Mouse (Mus musculus) E14TG2a.4 (cell line): Measurements from ENCODE around the gene Sertad3.

ENCODE experiments used
- H3K27me3 ChIP-seq: 2 replicates; pipeline ENCODE4 v1.6.1; 2014; ENCODE audit warnings: low read length, control low read depth; ENCODE audit not compliant: insufficient read depth
- H3K36me3 ChIP-seq: 2 replicates; pipeline ENCODE4 v1.6.1; 2014; ENCODE audit warnings: low read length, control low read depth; ENCODE audit not compliant: insufficient read depth
- H3K4me1 ChIP-seq: replicated peaks from 2 replicates; pipeline ENCODE4 v1.6.1; 2014; ENCODE audit warnings: low read depth, low read length, control low read depth
- H3K4me3 ChIP-seq: replicated peaks from 2 replicates; pipeline ENCODE4 v1.5.1; 2014; ENCODE audit warnings: mild to moderate bottlenecking, low read length
- H3K9me3 ChIP-seq: 2 replicates; pipeline ENCODE4 v1.6.1; 2014; ENCODE audit warnings: low read length, control low read depth
- CTCF ChIP-seq: conservative IDR thresholded peaks from 2 replicates; pipeline ENCODE4 v1.5.1; 2014; ENCODE audit warnings: low read length
- NANOG ChIP-seq: IDR thresholded peaks from 2 replicates; pipeline ENCODE4 v1.6.1; 2014; ENCODE audit warnings: borderline replicate concordance, low read length, mixed read lengths
- POU5F1 ChIP-seq: IDR thresholded peaks from 2 replicates; pipeline ENCODE4 v1.6.1; 2014; ENCODE audit warnings: low read length, borderline replicate concordance

Sertad3 gene

DNA sequence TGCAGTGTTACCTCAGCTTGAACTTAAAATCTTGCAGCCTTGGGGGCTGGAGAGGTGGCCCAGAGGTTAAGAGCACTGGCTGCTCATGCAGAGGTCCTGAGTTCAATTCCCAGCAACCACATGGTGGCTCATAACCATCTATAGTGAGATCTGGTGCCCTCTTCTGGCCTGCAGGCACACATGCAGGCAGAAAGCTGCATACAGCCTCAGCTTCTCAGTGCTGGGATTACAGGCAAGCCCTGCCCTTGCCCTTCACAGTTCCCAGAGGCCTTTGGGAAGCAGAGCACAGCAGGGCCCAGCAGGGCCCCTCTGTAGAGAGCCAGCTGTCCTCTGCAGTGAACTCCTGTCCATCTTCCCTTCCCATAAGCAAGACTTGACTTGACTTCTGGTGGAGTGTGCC, 46.5 kb downstream of the Sertad3 start:
- TF ChIP-seq CTCF = peak; percentile 58
- no peak for TF ChIP-seq POU5F1
- Histone ChIP-seq H3K9me3 (no peaks in the 10 kb centered on the region), H3K4me1 (peaks cover 76% of the 10 kb centered on the region)

GRCm38 (mm10) chr7:27520599-27520998, 47.0 kb downstream of the Sertad3 start:
- no peak for TF ChIP-seq NANOG
- peaks cover 76% of the 10 kb centered on the region for H3K4me1 ChIP-seq
- H3K9me3 ChIP-seq = no peaks in the 10 kb centered on the region

More for the DNA sequence above, 46.5 kb downstream of the Sertad3 start:
- Histone ChIP-seq H3K27me3 (no peaks in the 10 kb centered on the region), H3K36me3 (peaks cover 49% of the 10 kb centered on the region), H3K4me3 (peak overlapping the region; percentile 13; the same call in 1 of the 2 replicates)

GRCm38 (mm10) chr7:27522967-27523366, 49.4 kb downstream of the Sertad3 start, which contains the start of gene Hipk4:
Gene Hipk4 (plus strand): TSS chr7:27523267.
- H3K36me3 ChIP-seq = peaks cover 20% of the 10 kb centered on the region
- TF ChIP-seq POU5F1 (no peak), CTCF (no peak), NANOG (no peak)
- no peak within 1 kb of the TSS for H3K4me3 ChIP-seq
- peaks cover 74% of the 10 kb centered on the region for H3K4me1 ChIP-seq
- no peaks in the 10 kb centered on the region for H3K27me3 ChIP-seq
- no peaks in the 10 kb centered on the region for H3K9me3 ChIP-seq

More at GRCm38 (mm10) chr7:27520599-27520998, 47.0 kb downstream of the Sertad3 start:
- no peaks in the 10 kb centered on the region for H3K27me3 ChIP-seq
- H3K4me3 ChIP-seq = peak overlapping the region; percentile 13; the same call in 1 of the 2 replicates
- H3K36me3 ChIP-seq = peaks cover 44% of the 10 kb centered on the region

GRCm38 (mm10) chr7:27523805-27524204, 50.2 kb downstream of the Sertad3 start:
- TF ChIP-seq POU5F1 = no peak
- TF ChIP-seq CTCF = no peak
- TF ChIP-seq NANOG = no peak

GRCm38 (mm10) chr7:27526039-27526827, 52.7 kb downstream of the Sertad3 start:
- TF ChIP-seq CTCF (peak; percentile 95), POU5F1 (no peak)
- Histone ChIP-seq H3K4me3 (no peak overlapping the region), H3K4me1 (peaks cover 72% of the 10 kb centered on the region), H3K36me3 (peaks cover 11% of the 10 kb centered on the region), H3K9me3 (no peaks in the 10 kb centered on the region), H3K27me3 (no peaks in the 10 kb centered on the region)

More at GRCm38 (mm10) chr7:27523805-27524204, 50.2 kb downstream of the Sertad3 start:
- no peak overlapping the region for H3K4me3 ChIP-seq
- peaks cover 12% of the 10 kb centered on the region for H3K36me3 ChIP-seq
- H3K4me1 ChIP-seq = peaks cover 76% of the 10 kb centered on the region
- H3K9me3 ChIP-seq = no peaks in the 10 kb centered on the region
- H3K27me3 ChIP-seq = no peaks in the 10 kb centered on the region
